Mouse (Mus musculus): ENCODE results near the gene Atp2b1.

DNA sequence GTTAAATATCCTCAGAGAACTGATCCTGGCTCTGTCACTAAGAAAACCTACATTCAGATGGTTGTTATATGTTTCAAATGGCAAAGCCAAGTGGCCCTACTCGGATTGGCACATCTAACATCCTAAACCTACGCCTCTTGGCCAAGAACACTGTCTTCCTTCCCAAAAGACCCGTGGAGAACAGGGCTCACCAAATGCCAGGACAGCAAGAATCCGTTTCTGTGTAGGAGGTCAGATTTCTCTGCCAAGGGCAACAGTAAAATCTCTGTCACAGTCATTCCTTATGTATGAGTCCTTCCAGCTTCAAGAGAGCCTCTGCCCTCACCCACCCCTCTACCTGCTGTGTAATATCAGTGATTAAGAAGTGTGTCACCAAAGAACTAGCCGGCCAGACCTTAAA lies 148.3 kb downstream of the Atp2b1 start:
- TF ChIP-seq HCFC1 (IDR thresholded peaks at IDR 0.05; ENCODE audit: borderline replicate concordance, insufficient read depth, low read length), result no peak
- TF ChIP-seq ZC3H11A (IDR thresholded peaks at IDR 0.05; ENCODE audit: borderline replicate concordance, low read depth, low read length), result no peak

All from ES-E14 (cell line).